Mouse (Mus musculus) erythroblast, embryonic 14.5 days (primary cell): ENCODE measurements around the gene A430089I19Rik.
"Not testable (repeated sequence)": the region's sequence is repeated elsewhere in the genome, so short reads cannot be mapped to it uniquely, and the experiment has no call there.

Experiments
- GATA1 ChIP-seq: IDR thresholded peaks from 2 replicates; pipeline ENCODE4 v1.6.1; 2012; ENCODE audit warnings: low read length, inconsistent platforms, mixed read lengths
- TAL1 ChIP-seq: IDR thresholded peaks from 3 replicates; pipeline ENCODE4 v1.6.1; 2012; ENCODE audit warnings: low read length, inconsistent platforms, mixed read lengths

GRCm38 (mm10) chr5:94306696-94307095, at the start of gene A430089I19Rik:
- not testable (repeated sequence) for TF ChIP-seq GATA1, TAL1
